In genomic region chr10:94294933-94295750, GRCm38 (mm10) we compare ENCODE assay signal across 14 mouse cellular contexts. TPM values are rescaled to one million over a fixed set of nuclear protein-coding genes. Genes with fewer than 3 reads are reported as not detected.
DNase-seq lines count a peak whose midpoint lies in the region; ATAC-seq lines count a peak whose summit lies in the region.
"Had no signal": no experiment of that assay in that cellular context is flagged by ENCODE, and none has a peak within 500 bp of the region (broad histone marks: within the 10 kb centered on the region; RNA-seq: fewer than 3 reads in every experiment).

No protein-coding gene starts in this region.

- H3K9ac ChIP-seq in limb, embryonic 11.5 days (ENCODE audit: low read length) = no peak overlapping the region
- H3K9ac ChIP-seq in hindbrain, embryonic 16.5 days (ENCODE audit: low read depth, low read length) = no peak overlapping the region
- H3K9ac ChIP-seq in liver, embryonic 11.5 days (ENCODE audit: low read depth, low read length) = no peak overlapping the region

- no peak overlapping the region for H3K27ac ChIP-seq in limb, embryonic 11.5 days (replicated peaks; ENCODE audit: low read depth, low read length)
- no peak overlapping the region for H3K27ac ChIP-seq in limb, embryonic 10.5 days
- peak overlapping the region; percentile 71 for H3K27ac ChIP-seq in hindbrain, embryonic 16.5 days (ENCODE audit: low read depth, low read length)
- H3K27ac ChIP-seq in liver, embryonic 11.5 days (ENCODE audit: low read depth, low read length) = no peak overlapping the region

- no peak overlapping the region for H3K4me3 ChIP-seq in limb, embryonic 11.5 days (ENCODE audit: low read depth, low read length)
- no peak overlapping the region for H3K4me3 ChIP-seq in limb, embryonic 10.5 days
- H3K4me3 ChIP-seq in hindbrain, embryonic 16.5 days (ENCODE audit: low read length) = no peak overlapping the region
- H3K4me3 ChIP-seq in liver, embryonic 11.5 days (ENCODE audit: low read depth, low read length) = no peak overlapping the region

- peaks cover 3% of the 10 kb centered on the region; the same call in 1 of the 2 replicates for H3K4me1 ChIP-seq in limb, embryonic 11.5 days (ENCODE audit: control insufficient read depth, insufficient read depth, low read length)
- H3K4me1 ChIP-seq in limb, embryonic 10.5 days = peaks cover 21% of the 10 kb centered on the region
- peaks cover 16% of the 10 kb centered on the region for H3K4me1 ChIP-seq in hindbrain, embryonic 16.5 days (ENCODE audit: control insufficient read depth, insufficient read depth, low read depth, low read length)
- no peaks in the 10 kb centered on the region for H3K4me1 ChIP-seq in liver, embryonic 11.5 days (replicated peaks; ENCODE audit: control insufficient read depth, insufficient read depth, low read length)

- H3K36me3 ChIP-seq in limb, embryonic 11.5 days (ENCODE audit: control insufficient read depth, insufficient read depth, low read length) = no peaks in the 10 kb centered on the region
- no peaks in the 10 kb centered on the region for H3K36me3 ChIP-seq in limb, embryonic 10.5 days
- H3K36me3 ChIP-seq in hindbrain, embryonic 16.5 days (ENCODE audit: control insufficient read depth, insufficient read depth, low read length) = no peaks in the 10 kb centered on the region
- no peaks in the 10 kb centered on the region for H3K36me3 ChIP-seq in liver, embryonic 11.5 days (ENCODE audit: control insufficient read depth, insufficient read depth, low read length)

- H3K27me3 ChIP-seq in limb, embryonic 11.5 days (ENCODE audit: control insufficient read depth, insufficient read depth, low read length) = no peaks in the 10 kb centered on the region
- H3K27me3 ChIP-seq in limb, embryonic 10.5 days (ENCODE audit: low read depth, poor library complexity, severe bottlenecking) = no peaks in the 10 kb centered on the region
- no peaks in the 10 kb centered on the region for H3K27me3 ChIP-seq in hindbrain, embryonic 16.5 days (replicated peaks; ENCODE audit: control insufficient read depth, insufficient read depth, low read length)
- no peaks in the 10 kb centered on the region for H3K27me3 ChIP-seq in liver, embryonic 11.5 days (replicated peaks; ENCODE audit: control insufficient read depth, insufficient read depth, low read length)

- no peaks in the 10 kb centered on the region for H3K9me3 ChIP-seq in limb, embryonic 11.5 days (ENCODE audit: control insufficient read depth, low read length)
- H3K9me3 ChIP-seq in limb, embryonic 10.5 days (replicated peaks) = no peaks in the 10 kb centered on the region
- no peaks in the 10 kb centered on the region for H3K9me3 ChIP-seq in hindbrain, embryonic 16.5 days (ENCODE audit: control insufficient read depth, low read length)
- no peaks in the 10 kb centered on the region for H3K9me3 ChIP-seq in liver, embryonic 11.5 days (ENCODE audit: control insufficient read depth, low read length)

- 38% methylated on average over 6 of the region's 6 CpGs for WGBS in limb, embryonic 11.5 days
- WGBS in limb, embryonic 10.5 days = 43% methylated on average over 6 of the region's 6 CpGs
- WGBS in hindbrain, embryonic 16.5 days = 21% methylated on average over 6 of the region's 6 CpGs
- WGBS in liver, embryonic 11.5 days = 65% methylated on average over 6 of the region's 6 CpGs

- H3K4me2 ChIP-seq in limb, embryonic 11.5 days (ENCODE audit: low read depth, severe bottlenecking) = no peak overlapping the region
- H3K4me2 ChIP-seq in hindbrain, embryonic 16.5 days (ENCODE audit: low read length) = no peak overlapping the region
- H3K4me2 ChIP-seq in liver, embryonic 11.5 days = no peak overlapping the region

- peak; percentile 44 for DNase-seq in limb, embryonic 11.5 days (ENCODE audit: low spot score)
- DNase-seq in limb, embryonic 10.5 days (ENCODE audit: low spot score) = no peak
- DNase-seq in embryo, embryonic 9.5 days (ENCODE audit: extremely low spot score) = peak; percentile 43
- peak; percentile 48 for DNase-seq in retina, embryonic 14.5 days (ENCODE audit: low spot score)
- no peak for DNase-seq in urinary bladder, postnatal 14 days (ENCODE audit: low spot score)
- DNase-seq in liver, embryonic 11.5 days (ENCODE audit: low spot score) = no peak
- DNase-seq: heart, adult 18-20 months; layer of hippocampus, postnatal 36 days; lung, postnatal 36 days had no signal

- no peak for ATAC-seq in limb, embryonic 11.5 days (ENCODE audit: insufficient number of reproducible peaks, low FRiP score, low TSS enrichment, low read depth)
- ATAC-seq in hindbrain, embryonic 16.5 days = peak; percentile 56
- no peak for ATAC-seq in liver, embryonic 11.5 days (replicated peaks; ENCODE audit: low FRiP score)
- no peak for ATAC-seq in monocyte, adult 5-6 weeks (replicated peaks; ENCODE audit: insufficient number of reproducible peaks, low FRiP score, low TSS enrichment, poor library complexity, severe bottlenecking)

RNA-seq across cellular contexts. Expression of gene Gm4792, which starts 3.4 kb away (rescaled TPM):
- polyA plus RNA-seq in limb, embryonic 11.5 days (2014; fragmentation: Nextera tagmentation; extraction: Ambion mirVana) = not detected in 2 replicates
- polyA plus RNA-seq in limb, embryonic 10.5 days (2016; fragmentation: Nextera tagmentation; extraction: Ambion mirVana) = not detected in 2 replicates
- polyA plus RNA-seq in hindbrain, embryonic 16.5 days (2015; fragmentation: Nextera tagmentation; extraction: Ambion mirVana) = 0.42 and 0.49 TPM in 2 replicates
- not detected in 2 replicates for polyA plus RNA-seq in liver, embryonic 11.5 days (2014; fragmentation: Nextera tagmentation; extraction: Ambion mirVana)
- not detected in 3 replicates for total RNA-seq in monocyte, adult 5-6 weeks (2017)
- total RNA-seq: heart, adult 18-20 months; layer of hippocampus, postnatal 36 days had no signal
- polyA plus RNA-seq: embryonic facial prominence, embryonic 14.5 days; intestine, embryonic 14.5 days; testis, adult 2 months had no signal

RNA-seq across cellular contexts. Expression of gene Tmcc3, which starts 16.6 kb away (rescaled TPM):
- 5.3 and 6.3 TPM in 2 replicates for polyA plus RNA-seq in limb, embryonic 11.5 days (2014; fragmentation: Nextera tagmentation; extraction: Ambion mirVana)
- polyA plus RNA-seq in limb, embryonic 10.5 days (2016; fragmentation: Nextera tagmentation; extraction: Ambion mirVana) = 3.9 and 5.7 TPM in 2 replicates
- 14.9 and 15.6 TPM in 2 replicates for polyA plus RNA-seq in hindbrain, embryonic 16.5 days (2015; fragmentation: Nextera tagmentation; extraction: Ambion mirVana)
- polyA plus RNA-seq in liver, embryonic 11.5 days (2014; fragmentation: Nextera tagmentation; extraction: Ambion mirVana) = 5.1 and 5.6 TPM in 2 replicates
- 9.3 to 18.6 TPM (median 11.4 TPM) in 3 replicates for total RNA-seq in monocyte, adult 5-6 weeks (2017)

Comparison
In these comparisons a context has a peak if more than half of its experiments do, and no peak if none do; other contexts are left out.
1. DNase-seq: peak in limb, embryonic 11.5 days (single experiment), embryo, embryonic 9.5 days (single experiment) and retina, embryonic 14.5 days (single experiment); none in limb, embryonic 10.5 days (single experiment), urinary bladder, postnatal 14 days (single experiment) and liver, embryonic 11.5 days (single experiment).